Mouse (Mus musculus): ENCODE measurements around the gene Pitpnm1.

- TF ChIP-seq CTCF (IDR thresholded peaks at IDR 0.05; ENCODE audit: low read depth, low read length) (no peak), POLR2A (IDR thresholded peaks at IDR 0.05; ENCODE audit: borderline replicate concordance, low read depth, low read length) (no peak)
Measured at GRCm38 (mm10) chr19:4159049-4159448, 59.3 kb downstream of the Pitpnm1 start.

All from bone marrow macrophage, adult 2 months (primary cell).